Comparison of ENCODE assay signal across 1 mouse cellular context in the genomic region with DNA sequence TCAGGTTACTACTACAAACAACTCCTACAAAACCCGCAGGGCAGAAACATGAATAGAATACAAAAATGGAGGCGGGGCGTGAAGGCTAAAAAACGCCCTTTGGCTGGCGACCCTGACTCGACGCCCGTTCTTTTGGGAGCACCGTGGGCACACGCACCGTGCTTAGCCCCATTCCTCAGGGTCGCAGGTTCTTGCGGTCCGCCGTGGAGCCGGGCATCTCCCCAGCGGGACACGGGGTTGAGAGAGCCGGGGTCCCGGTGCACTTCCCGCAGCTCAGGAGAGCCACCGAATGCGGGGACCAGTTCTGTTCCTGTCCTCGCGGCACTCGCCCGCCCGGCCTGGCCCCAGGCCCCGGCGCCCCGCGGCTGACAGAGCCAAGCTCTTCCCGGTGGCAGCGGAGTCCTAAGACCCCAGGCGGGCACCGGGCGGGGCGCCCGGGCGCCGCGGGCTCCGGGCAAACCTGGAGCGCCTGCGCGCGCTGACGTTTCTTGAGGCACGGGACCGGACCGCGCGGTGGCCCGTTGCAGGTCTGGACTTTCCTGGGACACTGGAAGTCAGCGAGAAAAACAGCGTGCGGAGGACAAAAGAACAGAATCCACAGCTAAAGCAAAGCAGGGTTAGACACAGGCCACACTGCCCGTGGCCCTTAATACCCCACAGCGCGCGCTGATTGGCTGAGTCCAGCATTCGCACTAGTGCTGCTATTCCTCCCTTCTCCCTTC.
A peak's percentile ranks its signal among the peaks of the same experiment; 100 is the strongest.
TF ChIP-seq lines count a peak whose summit lies in the region.

No protein-coding gene starts in this region.

TF ChIP-seq in CH12.LX, 34 proteins besides CTCF, POLR2A, EP300 and RAD21:
- TF ChIP-seq ELF1 (IDR thresholded peaks at IDR 0.05; ENCODE audit: low read depth, low read length): 0 out of 2 replicates have a peak, but pooled peaks have one; percentile 7
- peak; percentile 85 for TF ChIP-seq NRF1 (IDR thresholded peaks at IDR 0.05; ENCODE audit: low read depth, low read length)
- no peak for TF ChIP-seq POLR2AphosphoS2 (IDR thresholded peaks at IDR 0.05; ENCODE audit: low read depth, low read length)
- TF ChIP-seq BHLHE40 (IDR thresholded peaks at IDR 0.05; ENCODE audit: low read depth, low read length): peak; percentile 95
- no peak for TF ChIP-seq HCFC1 (IDR thresholded peaks at IDR 0.05; ENCODE audit: low read depth, low read length)
- TF ChIP-seq MXI1 (IDR thresholded peaks at IDR 0.05; ENCODE audit: low read depth, low read length): peak; percentile 26; the same call in 1 of the 2 replicates
- TF ChIP-seq NELFE (IDR thresholded peaks at IDR 0.05; ENCODE audit: low read depth, low read length): 0 out of 2 replicates have a peak, but pooled peaks have one; percentile 12
- TF ChIP-seq TCF12 (IDR thresholded peaks at IDR 0.05; ENCODE audit: low read depth, low read length): 0 out of 2 replicates have a peak, but pooled peaks have one; percentile 24
